Mouse (Mus musculus): ENCODE measurements at regions not wholly inside any gene's neighbourhood (a gene's known extent, or its start where the extent isn't known, plus 50 kb on each side); places are given as distances from the start of the nearest gene placed in this dataset.

DNA sequence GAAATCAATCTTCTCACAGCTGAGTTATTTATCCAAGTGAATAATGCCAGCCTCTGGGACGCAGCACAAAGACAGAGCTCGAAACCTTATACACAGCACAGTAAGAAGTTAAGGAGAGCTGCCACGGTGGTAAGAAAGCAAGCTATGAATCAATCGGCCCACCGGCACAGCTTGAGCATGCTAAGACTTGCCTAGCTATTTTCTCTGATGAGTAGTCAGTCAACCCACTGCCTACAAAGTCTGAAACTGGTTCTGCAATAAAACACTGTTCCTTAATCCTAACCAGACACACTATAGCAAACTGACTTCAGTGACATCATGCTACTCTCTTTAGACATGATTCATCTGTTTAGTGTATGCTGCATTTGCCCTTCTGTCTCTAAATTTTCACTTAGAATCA, 268.7 kb downstream of the 1190002N15Rik start:
- no peak for DNase-seq (ENCODE audit: extremely low spot score, low spot score)

GRCm38 (mm10) chr9:94267243-94267642, 270.6 kb downstream of the 1190002N15Rik start:
- no peak for DNase-seq (ENCODE audit: extremely low spot score, low spot score)

DNA sequence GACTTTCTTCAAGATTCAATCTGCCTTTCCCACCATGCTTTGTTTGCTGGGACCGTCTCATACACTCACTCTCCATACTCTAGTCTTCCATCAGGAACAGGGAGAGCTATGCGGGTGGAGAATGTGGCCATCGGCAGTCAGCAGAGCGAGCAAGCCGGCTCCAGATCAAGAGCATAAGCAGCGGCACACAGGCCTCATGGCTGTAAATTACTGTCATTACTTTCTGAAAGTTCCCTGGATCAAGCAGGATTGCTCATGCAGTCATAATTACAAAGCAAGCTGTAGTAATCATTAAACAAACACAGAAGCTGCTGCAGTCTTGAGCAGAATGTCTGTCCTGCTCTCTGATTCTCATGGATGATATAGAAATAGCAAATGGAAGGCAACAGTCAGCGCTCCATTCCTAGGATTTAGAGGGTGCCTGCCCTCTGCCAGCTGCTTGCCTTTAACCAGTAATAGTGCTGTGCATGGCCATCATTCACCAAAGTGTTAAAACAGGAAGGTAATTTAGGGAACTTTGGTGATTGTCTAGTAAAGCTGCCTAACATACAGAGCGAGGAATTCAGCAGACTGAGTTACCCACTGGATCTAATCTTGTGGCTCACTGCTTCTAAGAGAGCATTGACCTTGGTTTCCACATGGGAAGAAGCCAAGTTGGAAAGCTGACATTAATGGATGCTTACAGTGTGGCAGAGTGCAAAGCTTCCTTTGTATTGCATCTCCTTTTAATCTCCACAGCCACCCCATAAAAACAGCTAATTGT, 298.2 kb downstream of the 1190002N15Rik start:
- no peak for DNase-seq (ENCODE audit: extremely low spot score, low spot score)

DNA sequence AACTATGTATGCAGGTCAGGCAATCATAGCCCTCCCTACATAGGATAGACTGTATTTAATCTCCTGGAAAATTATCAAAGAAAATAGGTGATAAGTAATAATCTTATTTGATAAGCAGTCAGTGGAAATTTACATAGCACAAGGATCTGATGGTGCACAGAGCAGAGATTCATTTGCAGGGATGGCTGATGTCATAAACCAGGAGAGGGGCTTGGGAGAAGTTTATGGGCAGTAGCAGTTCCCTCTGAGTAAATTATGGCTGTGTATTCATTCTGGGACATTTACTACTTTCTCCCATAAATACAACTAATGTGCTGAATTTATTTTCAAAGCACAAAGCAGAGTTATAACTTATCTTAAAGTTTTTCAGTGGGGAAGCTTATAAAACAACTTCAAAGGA, 299.3 kb downstream of the 1190002N15Rik start:
- no peak for DNase-seq (ENCODE audit: extremely low spot score, low spot score)

DNA sequence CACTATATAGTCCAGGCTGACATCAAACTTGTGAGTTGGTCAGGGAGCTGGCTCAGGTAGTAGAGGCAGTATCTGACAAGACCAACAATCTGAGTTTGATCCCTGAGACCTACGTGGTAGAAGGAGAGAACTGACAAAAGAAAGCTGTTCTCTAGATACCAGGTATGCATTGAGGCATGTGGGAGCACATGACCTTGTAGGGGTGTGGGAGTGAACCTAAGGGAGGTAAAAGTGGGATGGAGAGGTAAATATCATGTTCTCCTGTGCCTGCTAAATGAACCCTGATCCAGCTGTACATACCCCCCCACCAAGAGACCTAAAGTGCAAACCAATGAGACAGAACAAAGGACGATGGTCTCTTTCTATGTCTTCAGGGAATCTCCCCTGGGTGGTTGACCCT, 308.3 kb downstream of the 1190002N15Rik start:
- DNase-seq (ENCODE audit: extremely low spot score, low spot score), result no peak

GRCm38 (mm10) chr9:94219116-94219515, 318.8 kb downstream of the 1190002N15Rik start:
- DNase-seq (ENCODE audit: extremely low spot score, low spot score), result no peak

- DNase-seq (ENCODE audit: extremely low spot score, low spot score), result no peak
Measured at GRCm38 (mm10) chr9:94216414-94217279, 321.2 kb downstream of the 1190002N15Rik start.

DNA sequence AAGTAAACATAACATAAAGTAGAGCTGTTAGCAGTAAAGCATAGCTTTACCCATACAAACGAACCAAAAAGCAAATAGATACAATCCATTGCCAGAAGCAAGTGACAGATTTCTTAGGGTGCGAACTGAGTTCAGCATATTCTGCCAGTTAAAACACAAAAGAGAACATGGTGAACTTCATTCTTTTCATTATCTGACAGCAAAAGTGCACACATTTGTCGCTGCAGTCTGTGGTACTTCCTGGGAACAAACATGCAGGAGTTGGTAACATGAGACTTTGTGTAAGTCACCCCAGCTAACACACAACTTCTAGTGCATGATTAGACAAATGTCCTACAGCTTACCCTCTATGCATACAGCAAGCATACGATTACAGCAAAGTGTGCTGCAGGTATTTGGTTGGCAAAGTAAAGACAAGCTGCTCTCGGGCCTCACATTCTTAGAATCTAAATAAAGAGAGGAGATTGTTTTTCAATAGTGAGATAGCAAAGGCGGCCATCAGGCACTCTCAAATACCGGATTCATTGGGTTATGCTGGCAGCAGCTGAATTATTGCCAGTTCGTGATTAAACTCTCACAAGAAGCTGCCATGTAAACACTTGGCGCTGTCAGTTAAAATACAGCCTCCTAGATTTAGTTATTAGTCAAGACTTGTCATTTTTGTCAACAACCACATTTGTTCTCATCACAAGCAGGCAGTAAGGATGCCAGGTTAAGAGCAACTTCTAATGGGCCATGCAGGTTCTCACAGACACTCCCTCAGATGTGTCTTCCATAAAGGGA, 327.2 kb downstream of the 1190002N15Rik start:
- DNase-seq (ENCODE audit: extremely low spot score, low spot score), result no peak

DNA sequence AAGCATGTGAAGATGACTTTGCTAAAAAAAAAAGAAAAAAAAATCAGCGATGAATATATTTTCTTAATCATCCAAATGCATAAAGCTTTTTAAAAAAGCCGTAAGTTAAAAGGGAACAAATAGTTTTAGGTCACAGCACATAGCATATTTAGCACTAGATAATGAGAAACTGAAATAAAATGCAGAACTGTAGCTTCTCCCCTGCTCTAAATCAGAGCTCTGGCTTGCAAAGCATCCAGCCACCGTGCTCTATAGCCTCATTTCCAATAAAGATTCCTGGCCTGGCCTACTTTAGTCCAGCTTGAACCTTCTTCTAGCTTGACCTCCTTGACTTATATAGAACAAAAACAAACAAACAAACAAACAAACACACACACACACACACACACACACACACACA, 328.9 kb downstream of the 1190002N15Rik start:
- DNase-seq (ENCODE audit: extremely low spot score, low spot score), result no peak

DNA sequence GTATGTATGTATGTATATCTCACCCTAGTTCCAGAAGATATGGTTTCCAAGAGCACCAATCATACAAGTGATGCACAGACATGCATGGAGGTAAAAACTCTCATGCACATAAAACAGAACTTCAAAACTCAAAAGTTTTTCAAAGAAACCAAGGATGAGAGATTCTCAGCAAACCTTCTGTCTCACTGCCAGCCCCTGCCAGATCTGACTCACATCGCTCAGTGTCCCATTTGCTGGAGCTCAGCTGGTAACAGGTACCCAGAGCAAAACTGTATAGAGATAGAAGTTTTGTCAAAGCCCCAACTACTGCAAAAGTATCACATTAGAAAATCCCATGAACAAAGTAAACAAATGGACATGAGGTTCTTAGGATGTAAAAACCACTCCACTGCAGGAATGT, 337.0 kb downstream of the 1190002N15Rik start:
- no peak for DNase-seq (ENCODE audit: extremely low spot score, low spot score)

DNA sequence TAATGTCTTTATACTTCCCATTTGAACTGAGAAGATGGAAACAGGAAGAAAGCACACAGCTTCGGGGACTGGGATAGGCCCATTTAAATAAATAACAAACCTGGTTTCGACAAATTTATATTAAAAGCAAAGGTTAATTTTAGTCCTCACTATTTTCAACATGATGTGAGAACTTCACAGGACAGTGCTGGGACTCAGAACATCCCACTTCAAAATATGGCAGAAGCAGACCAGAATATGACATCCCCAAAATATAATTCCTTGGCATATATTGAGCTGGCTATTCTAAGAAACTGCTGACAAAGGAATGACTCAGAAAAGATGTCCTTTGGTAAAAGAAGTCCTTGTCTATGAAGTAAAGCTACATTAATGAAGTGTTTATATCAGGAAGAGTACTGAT, 338.0 kb downstream of the 1190002N15Rik start:
- DNase-seq (ENCODE audit: extremely low spot score, low spot score), result no peak

DNA sequence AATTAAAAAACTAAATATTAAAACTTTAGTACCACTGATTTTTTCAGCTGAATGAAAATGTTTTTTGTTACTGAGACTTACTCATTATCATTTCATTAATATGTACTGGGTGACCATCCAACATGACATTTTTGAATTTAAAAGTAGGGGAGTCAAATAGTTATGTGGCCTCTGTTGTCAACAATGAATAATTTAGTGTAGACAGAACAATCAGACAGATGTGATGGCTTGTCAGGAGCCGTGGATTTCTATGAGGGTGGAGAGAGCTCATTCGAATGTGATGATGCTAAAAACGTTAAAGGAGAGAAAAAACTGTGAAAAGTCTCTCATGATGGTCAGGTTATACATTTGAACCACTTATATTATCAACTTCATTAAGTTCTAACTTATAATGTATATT, 346.8 kb downstream of the 1190002N15Rik start:
- DNase-seq (ENCODE audit: extremely low spot score, low spot score), result no peak

GRCm38 (mm10) chr9:94189872-94190800, 347.7 kb downstream of the 1190002N15Rik start:
- DNase-seq (ENCODE audit: extremely low spot score, low spot score), result no peak

GRCm38 (mm10) chr9:94188124-94188523, 349.8 kb downstream of the 1190002N15Rik start:
- no peak for DNase-seq (ENCODE audit: extremely low spot score, low spot score)

GRCm38 (mm10) chr9:94169905-94170612, 367.8 kb downstream of the 1190002N15Rik start:
- DNase-seq (ENCODE audit: extremely low spot score, low spot score), result no peak

DNA sequence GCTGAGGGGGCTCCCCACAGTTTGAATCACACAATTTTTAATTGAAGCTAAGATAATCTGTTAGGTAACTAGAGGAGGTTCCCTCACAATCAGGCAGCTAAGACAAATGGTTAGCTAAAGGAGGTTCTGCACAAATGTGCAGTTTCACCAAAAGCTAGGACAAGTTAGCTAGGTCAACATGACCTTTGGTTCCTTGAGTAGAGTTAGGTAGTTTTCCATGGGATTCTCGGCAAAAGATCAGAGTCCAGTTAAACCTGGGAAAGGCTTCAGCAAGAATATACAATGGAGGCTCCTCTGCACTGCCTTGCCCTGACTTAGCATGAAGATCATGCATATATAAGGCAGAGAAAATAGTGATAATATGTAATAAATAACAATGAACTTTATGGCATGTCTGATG, 374.2 kb downstream of the 1190002N15Rik start:
- no peak for DNase-seq (ENCODE audit: extremely low spot score, low spot score)

- DNase-seq (ENCODE audit: extremely low spot score, low spot score), result no peak
Measured at GRCm38 (mm10) chr9:94155581-94155980, 382.3 kb downstream of the 1190002N15Rik start.

DNA sequence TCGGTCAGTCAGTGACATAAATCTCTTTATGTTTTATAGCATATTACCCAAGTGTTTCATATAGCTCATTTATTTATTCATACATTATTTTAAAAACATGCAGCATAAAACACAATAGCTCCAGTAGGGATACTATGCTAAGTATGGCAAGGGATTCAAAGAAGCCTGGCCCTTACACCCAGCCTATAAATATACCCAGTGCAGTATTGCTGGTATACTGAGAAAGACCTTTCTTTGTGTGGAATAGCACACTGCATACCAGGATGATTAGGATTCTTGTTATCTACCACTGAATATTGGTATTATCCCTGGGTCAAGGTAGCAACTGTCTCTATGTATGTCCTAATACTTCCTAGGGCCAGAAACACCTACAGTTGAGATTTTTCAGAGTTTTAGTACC, 389.4 kb downstream of the 1190002N15Rik start:
- DNase-seq (ENCODE audit: extremely low spot score, low spot score), result no peak

DNA sequence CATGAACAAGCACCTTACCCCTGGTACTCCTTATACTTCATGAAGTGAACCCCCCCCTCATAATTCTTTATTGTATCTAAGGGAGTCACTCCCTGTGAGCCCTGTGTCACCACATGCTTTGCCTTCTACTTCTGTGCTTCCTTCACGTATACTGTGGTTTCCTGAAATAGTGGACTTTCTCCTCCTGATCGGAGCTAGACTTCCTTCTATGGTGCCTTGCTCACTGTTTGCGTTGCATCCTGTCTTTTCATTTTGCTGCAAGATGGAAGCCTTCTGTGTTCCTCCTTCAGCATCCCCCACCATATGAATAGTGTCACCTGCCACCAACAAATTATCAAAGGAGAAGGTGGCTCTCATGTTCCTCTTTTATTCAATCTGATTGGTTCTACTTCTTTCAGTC, 391.1 kb downstream of the 1190002N15Rik start:
- DNase-seq (ENCODE audit: extremely low spot score, low spot score), result no peak

DNA sequence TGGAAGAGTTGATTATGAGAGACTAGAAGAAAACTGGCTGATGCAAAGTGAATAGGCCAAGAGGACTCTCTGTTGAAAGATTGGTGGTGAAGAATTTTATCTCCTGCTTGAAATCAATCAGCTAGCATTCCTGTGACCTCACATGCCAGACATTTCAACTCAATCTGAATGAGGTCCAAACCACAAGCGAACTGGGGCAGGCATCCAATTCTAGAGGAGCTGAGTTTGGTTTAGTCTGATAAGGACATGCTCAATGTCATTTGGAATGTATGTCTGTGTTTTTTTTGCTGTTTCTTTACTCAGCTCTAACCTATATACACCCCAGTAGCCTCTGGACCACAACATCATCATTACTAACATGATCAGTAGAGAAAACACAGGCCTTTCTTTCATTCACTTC, 401.4 kb downstream of the 1190002N15Rik start:
- DNase-seq (ENCODE audit: extremely low spot score, low spot score), result no peak
